Mouse (Mus musculus) ES-E14 (cell line): ENCODE measurements around the gene Fkbp10. TPM values are rescaled to one million over a fixed set of nuclear protein-coding genes. Genes with fewer than 3 reads are reported as not detected.

Source experiments
- DNase-seq: peaks from one replicate; pipeline ENCODE4 v3.0.0-alpha.2; 2013; ENCODE audit warnings: low read depth, low spot score
- H3K27ac ChIP-seq: 2 replicates; pipeline ENCODE4 v1.5.1; 2012; ENCODE audit warnings: low read depth, mild to moderate bottlenecking, low read length, moderate library complexity, mixed read lengths; ENCODE audit not compliant: poor library complexity, insufficient read depth, severe bottlenecking
- H3K36me3 ChIP-seq: 2 replicates; pipeline ENCODE4 v1.6.1; 2012; ENCODE audit warnings: mild to moderate bottlenecking, low read length, moderate library complexity, mixed read lengths; ENCODE audit not compliant: control insufficient read depth, poor library complexity, insufficient read depth, severe bottlenecking
- H3K4me1 ChIP-seq, 2 experiments: fragments of 150-350 bp in 1 of 2; sonication (generic) in 1 of 2; 2 replicates each; pipeline ENCODE4 v1.6.1; 2012; ENCODE audit warnings: low read length in 2 of 2, mild to moderate bottlenecking in 1 of 2, mixed read lengths in 1 of 2; ENCODE audit not compliant: control insufficient read depth in 2 of 2, insufficient read depth in 2 of 2, poor library complexity in 1 of 2
- H3K4me3 ChIP-seq, 2 experiments: fragments of 150-350 bp in 1 of 2; sonication (generic) in 1 of 2; 2 replicates each; pipeline ENCODE4 v1.5.1; 2012; ENCODE audit warnings: low read length in 2 of 2, low read depth in 1 of 2, mild to moderate bottlenecking in 1 of 2, mixed read lengths in 1 of 2; ENCODE audit not compliant: insufficient read depth in 1 of 2, poor library complexity in 1 of 2, severe bottlenecking in 1 of 2
- H3K9ac ChIP-seq: 2 replicates; pipeline ENCODE4 v1.6.1; 2012; ENCODE audit warnings: low read depth, mild to moderate bottlenecking, low read length, mixed read lengths; ENCODE audit not compliant: poor library complexity, insufficient read depth, severe bottlenecking
- H3K9me3 ChIP-seq: fragments of 150-350 bp; sonication (generic); 2 replicates; pipeline ENCODE4 v1.6.1; 2012; ENCODE audit warnings: low read depth, mild to moderate bottlenecking, low read length; ENCODE audit not compliant: control insufficient read depth, insufficient read depth
- CHD2 ChIP-seq: IDR thresholded peaks from 2 replicates; pipeline ENCODE4 v1.6.1; 2014; ENCODE audit warnings: mild to moderate bottlenecking, low read depth, low read length, inconsistent platforms
- HCFC1 ChIP-seq: IDR thresholded peaks from 2 replicates; pipeline ENCODE4 v1.6.1; 2012; ENCODE audit warnings: low read length, inconsistent platforms, borderline replicate concordance; ENCODE audit not compliant: insufficient read depth
- MAFK ChIP-seq: IDR thresholded peaks from 2 replicates; pipeline ENCODE4 v1.6.1; 2014; ENCODE audit warnings: mild to moderate bottlenecking, low read depth, low read length, inconsistent platforms; ENCODE audit not compliant: insufficient read depth
- ZC3H11A ChIP-seq: IDR thresholded peaks from 2 replicates; pipeline ENCODE4 v1.6.1; 2012; ENCODE audit warnings: low read depth, mild to moderate bottlenecking, inconsistent platforms, low read length, borderline replicate concordance
- ZNF384 ChIP-seq: IDR thresholded peaks from 2 replicates; pipeline ENCODE4 v1.6.1; 2012; ENCODE audit warnings: low read depth, low read length, inconsistent platforms
- in situ Hi-C, 2 experiments: fragments of 600-800 bp; cut with MboI; formaldehyde crosslinking; loops; one replicate each; pipeline ENCODE4 v1.15.1; 2025; ENCODE audit warnings: low sequenced_read_pairs in 2 of 2, inconsistent platforms in 1 of 2; ENCODE audit not compliant: unreplicated experiment in 2 of 2
- total RNA-seq: library from RNA; depleted of rRNA; stranded (reverse); fragments of 300-350 nt; gene quantifications from 2 replicates; pipeline ENCODE4 v1.2.3, GENCODE M21; 2012

Gene Fkbp10
- total RNA-seq, 1 experiment = 73.3 TPM

DNA sequence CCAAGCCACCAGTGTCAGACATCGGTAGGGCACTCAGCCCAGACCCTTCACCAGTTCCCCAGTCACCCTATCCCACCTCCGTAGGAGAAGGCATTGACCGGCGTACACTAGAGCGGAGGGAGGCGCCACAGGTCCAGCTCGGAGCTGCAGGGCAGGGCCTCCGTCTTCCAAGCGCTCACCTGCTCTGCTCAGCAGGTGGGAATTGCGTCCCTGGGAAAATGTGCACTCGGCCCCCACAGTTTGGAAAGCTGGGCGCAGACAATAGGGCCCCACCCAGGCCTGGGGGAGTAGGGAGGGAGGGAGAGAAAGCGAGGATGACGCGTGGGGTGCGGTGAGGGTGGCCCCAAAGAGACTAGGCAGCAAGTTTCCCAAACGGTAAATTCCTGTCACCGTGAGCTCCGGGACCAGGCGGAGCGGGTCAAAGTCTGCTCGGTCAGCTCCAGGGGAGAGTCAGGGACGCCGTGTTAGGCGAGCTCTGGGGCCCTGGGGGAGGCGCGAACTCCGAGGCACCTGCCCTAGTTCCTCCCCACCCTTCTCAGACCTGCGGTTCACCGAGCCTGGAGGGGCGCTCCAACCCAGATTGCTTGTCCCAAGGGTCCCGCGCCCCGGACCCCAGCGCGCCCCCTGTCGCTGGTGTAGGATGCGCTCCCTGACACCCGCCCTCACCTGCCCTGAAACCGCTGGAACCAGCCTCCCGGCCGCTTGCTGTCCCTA is 18.5 kb upstream of the Fkbp10 start:
- H3K9ac ChIP-seq = peak overlapping the region; percentile 78
- no peaks in the 10 kb centered on the region for H3K9me3 ChIP-seq
- TF ChIP-seq MAFK (no peak), CHD2 (no peak), HCFC1 (peak; percentile 61; the same call in 1 of the 2 replicates)
- H3K36me3 ChIP-seq = no peaks in the 10 kb centered on the region
- no peak for DNase-seq
- H3K4me1 ChIP-seq = peaks cover 7 to 35% of the 10 kb centered on the region in 2 experiments
- in situ Hi-C loops = no loop called here
- peak overlapping the region; percentile 89 to 94 for H3K4me3 ChIP-seq
- peak overlapping the region; percentile 82 for H3K27ac ChIP-seq

DNA sequence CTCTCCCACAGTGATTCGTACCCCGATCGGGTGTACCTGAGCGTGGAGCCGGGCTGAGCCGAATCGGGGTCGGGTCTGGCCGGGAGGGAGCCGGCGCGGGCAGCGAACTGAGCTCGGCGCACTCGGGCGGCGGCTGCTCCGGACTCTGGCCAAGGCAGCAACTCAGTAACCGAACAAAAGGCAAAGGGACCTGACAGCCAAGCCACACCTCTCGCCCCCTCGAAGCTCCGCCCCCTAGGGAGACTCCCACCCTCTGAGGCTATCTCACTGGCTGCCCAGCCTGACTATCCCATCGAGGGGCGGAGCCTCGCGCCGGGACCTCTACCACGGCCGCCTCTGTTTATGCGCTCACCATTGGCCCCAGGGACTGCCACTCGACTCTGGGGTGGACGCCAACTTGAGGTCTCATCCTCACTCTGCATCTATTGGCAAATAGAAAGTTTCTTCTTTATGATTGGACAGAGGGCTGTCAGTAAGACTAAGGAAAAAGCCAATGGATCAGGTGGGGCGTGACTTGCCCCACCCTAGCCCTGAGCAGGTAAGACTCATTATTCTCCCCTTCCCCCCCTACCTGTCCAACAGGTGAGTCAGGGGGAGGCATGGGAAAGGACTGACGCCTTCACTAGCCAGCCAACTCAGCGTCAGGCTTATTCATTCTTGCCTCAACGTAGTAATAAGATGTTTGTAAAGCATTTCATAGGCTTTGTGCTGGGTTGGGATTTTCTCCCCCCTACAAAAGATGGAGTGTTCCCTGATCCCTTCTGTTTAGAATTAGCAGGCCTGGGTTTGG is 17.7 kb upstream of the Fkbp10 start, which contains the start of gene Jup:
Gene Jup, minus strand, starts transcription at position 164 of the 790 bp plus-strand sequence.
- peak; percentile 89 for TF ChIP-seq CHD2
- no peak for TF ChIP-seq ZNF384
- peak within 1 kb of the TSS; percentile 82 for H3K27ac ChIP-seq
- H3K9ac ChIP-seq = peak within 1 kb of the TSS; percentile 78
- peak within 1 kb of the TSS; percentile 89 to 94 for H3K4me3 ChIP-seq
- no peaks in the 10 kb centered on the region for H3K36me3 ChIP-seq
- H3K9me3 ChIP-seq = no peaks in the 10 kb centered on the region
- peaks cover 7 to 36% of the 10 kb centered on the region in 2 experiments for H3K4me1 ChIP-seq
- in situ Hi-C loops = no loop called here
- DNase-seq = peak; percentile 100

DNA sequence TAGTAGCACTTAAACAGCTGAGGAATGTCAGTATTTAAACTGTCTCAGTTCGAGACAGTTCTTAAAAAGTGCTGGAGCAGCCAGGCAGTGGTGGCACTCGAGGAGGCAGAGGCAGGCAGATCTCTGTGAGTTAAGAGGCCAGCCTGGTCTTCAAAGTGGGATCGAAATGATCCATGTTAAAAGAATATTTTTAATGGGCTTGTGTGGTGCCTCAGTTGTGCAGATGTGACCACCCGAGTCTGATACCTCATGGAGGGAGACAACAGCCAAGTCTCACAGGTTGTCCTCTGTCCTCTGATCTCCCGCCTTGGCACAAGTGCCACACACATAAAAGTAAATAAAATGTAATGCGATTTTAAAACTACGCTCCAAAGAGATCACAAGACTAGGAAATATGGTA is 17.0 kb upstream of the Fkbp10 start:
- TF ChIP-seq CHD2 = no peak
- TF ChIP-seq HCFC1 = no peak
- no peak for TF ChIP-seq ZC3H11A
- no peak for TF ChIP-seq MAFK
- TF ChIP-seq ZNF384 = no peak
- Histone ChIP-seq H3K27ac (no peak overlapping the region), H3K9me3 (no peaks in the 10 kb centered on the region), H3K4me3 (no peak overlapping the region), H3K36me3 (no peaks in the 10 kb centered on the region), H3K4me1 (peaks cover 5 to 35% of the 10 kb centered on the region in 2 experiments), H3K9ac (no peak overlapping the region)
- in situ Hi-C loops = no loop called here
- no peak for DNase-seq

DNA sequence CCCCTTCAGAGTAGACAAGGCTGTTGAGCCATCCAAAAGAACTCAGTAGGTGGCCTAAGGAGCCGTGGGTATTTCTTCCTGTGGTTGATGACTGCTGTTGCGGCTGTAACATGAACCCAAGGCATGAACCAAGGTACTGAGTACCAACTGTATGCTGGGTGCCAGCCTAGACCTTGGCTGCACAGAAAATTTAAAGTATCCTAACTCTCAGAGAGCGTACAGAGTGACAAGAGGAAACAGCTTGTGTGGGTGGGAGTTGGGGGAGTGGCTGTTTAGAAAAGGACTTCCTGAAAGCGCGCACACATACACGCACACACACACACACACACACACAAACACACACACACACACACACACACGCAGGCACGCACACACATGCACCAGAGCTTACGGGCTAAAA is 16.2 kb upstream of the Fkbp10 start:
- Histone ChIP-seq H3K4me1 (peaks cover 5 to 29% of the 10 kb centered on the region in 2 experiments), H3K9ac (no peak overlapping the region), H3K27ac (no peak overlapping the region), H3K9me3 (no peaks in the 10 kb centered on the region), H3K36me3 (no peaks in the 10 kb centered on the region), H3K4me3 (no peak overlapping the region)
- DNase-seq = no peak
- TF ChIP-seq ZC3H11A (no peak), MAFK (no peak), CHD2 (no peak), HCFC1 (no peak), ZNF384 (no peak)
- in situ Hi-C loops = no loop called here
